Mouse (Mus musculus): ENCODE data around the gene Tspo2.
"Not testable (repeated sequence)": the region's sequence is repeated elsewhere in the genome, so short reads cannot be mapped to it uniquely, and the experiment has no call there.

Tspo2 gene

DNA sequence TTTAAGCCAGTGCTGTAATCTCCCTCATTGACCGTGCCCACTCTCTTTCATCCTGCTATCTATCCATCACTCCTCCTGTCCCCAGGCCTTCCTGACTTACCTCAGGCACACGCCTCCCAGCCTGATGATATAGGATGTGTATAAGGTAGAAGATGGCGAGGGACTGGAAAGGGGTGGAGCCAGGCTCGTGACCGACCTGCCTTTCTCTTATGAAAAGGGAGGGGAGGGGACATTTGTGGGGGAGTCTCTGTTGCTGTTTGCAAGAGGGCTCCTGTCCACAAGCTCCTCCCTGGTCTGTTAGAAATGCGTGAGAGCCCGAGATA is at the start of gene Tspo2:
Tspo2 (minus strand) TSS at position 170 of the 323 bp plus-strand sequence.
- peak; percentile 39 for DNase-seq (ENCODE audit: low read depth, low spot score)

DNA sequence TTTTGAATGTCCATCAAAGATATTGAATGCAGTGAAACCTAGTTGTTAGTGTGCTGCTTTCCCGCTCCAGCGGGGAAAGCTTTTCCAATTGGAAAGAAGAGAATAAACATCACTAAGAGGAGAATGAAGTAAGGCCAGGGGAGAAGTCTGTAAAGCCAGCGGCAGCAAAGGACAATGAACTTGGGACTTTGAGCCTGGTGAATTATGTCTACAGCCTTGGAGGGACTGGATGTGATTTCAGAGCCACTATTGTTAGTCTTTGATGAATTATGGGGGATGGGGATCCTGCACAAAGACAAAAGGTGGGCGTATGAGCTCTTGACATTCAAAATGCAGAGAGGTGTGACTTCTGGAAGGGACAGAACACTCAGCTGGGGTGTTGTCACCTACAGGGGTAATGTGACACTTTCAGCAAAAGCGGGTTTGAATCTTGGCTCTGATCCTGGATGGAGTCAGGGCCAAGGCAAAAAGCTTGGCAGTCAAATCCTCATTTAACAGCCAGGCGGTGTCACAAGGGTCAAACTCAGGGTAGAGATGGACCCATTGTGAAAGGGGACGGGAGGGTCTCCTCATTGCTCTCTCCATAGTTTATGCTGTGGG is 49.6 kb upstream of the Tspo2 start:
- peak; percentile 58 for DNase-seq (ENCODE audit: low read depth, low spot score)

DNA sequence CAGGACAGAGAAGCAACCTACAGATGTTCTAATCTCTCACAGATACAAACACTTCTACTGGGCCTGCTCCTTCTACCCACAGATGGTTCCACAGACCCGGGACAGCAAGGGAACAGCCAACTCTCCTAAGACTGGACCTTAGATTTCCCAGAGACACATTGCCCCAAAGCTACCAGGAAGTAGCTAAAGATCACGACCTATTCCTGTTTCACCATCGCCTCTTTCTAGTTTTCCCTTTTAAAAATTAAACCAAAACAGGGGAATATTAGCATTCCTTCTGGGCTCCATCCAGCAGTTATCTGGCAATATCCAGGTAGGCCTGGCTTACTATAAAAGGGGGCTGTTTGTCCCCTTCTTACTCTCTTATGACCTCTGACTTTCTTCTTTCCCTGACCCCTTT is 46.7 kb upstream of the Tspo2 start:
- no peak for DNase-seq (ENCODE audit: low read depth, low spot score)

DNA sequence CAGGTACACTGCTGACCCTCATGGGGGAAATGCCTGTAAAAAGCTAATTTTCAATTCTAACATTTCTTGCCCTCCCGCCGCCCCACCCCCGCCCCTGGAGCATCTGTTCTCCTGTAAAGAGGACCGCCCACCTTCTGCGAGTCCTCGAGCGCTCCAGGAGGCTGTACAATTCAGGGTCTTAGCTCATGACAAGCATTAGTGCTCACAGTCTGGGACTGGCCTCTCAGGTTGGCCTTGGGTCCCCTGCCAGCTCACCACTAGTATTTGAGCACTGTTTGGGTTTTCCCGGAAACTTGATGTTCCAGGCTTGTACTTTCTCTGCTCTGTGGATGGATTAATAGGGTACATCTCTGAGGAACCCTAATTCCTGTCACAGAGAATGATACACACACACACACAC is 42.7 kb upstream of the Tspo2 start:
- peak; percentile 25 for DNase-seq (ENCODE audit: low read depth, low spot score)

DNA sequence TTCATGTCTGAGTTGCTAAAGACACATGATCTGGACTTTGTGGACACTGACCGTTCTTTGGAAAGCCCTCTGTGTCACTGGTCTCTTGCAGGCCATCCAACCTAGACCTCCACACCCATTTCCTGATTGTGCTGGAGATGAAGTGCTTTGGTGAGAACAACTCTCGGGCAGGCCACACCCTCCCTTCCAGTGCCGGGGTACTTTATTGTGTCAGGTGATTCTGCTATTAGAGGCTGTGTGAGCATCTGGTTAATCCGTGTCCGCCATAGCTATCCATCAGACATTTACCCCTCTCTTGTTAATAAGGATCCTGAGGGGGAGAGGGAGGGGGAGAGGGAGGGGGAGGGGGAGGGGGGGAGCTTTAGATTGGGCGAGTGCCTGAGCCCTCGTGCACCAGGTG is 42.3 kb upstream of the Tspo2 start:
- peak; percentile 81 for DNase-seq (ENCODE audit: low read depth, low spot score)

DNA sequence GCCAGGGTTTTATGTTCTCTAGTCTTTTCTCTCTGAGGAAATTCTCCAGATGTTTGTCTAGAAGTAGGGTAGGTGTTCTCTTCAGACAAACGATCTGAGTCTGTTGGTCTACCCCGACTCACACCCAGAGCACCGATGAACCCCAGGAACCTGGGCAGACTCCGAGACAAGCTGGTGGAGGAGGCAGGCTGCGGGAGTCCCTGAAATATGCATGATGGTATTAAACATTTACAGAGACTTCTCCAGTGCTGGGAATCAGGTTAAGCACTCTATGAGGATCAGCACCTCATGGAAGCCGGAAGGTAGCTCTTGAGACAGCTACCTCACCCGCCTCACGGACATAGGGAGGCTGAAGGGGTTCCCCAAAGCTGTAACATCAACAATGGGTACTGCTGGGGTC is 41.3 kb upstream of the Tspo2 start:
- DNase-seq (ENCODE audit: low read depth, low spot score) = no peak

DNA sequence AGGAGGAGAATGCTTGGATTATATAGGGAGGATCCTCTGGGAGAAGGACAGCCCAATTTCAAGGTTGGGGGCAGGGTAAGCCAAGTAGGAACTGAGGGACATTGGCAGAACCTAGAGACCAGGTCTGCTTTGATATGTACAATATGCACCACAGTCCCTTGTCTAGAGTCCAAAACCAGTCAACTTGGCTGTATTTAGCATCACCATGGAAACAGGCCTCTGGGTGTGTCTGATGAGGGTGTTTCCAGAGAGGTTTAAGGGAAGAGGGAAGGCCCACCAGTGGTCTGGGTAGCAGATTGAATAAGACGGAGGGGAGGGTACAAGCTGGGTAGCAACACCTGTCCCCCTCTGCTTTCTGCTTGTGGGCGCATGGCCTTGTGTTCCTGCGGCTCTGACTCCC is 38.1 kb upstream of the Tspo2 start:
- DNase-seq (ENCODE audit: low read depth, low spot score) = peak; percentile 66

DNA sequence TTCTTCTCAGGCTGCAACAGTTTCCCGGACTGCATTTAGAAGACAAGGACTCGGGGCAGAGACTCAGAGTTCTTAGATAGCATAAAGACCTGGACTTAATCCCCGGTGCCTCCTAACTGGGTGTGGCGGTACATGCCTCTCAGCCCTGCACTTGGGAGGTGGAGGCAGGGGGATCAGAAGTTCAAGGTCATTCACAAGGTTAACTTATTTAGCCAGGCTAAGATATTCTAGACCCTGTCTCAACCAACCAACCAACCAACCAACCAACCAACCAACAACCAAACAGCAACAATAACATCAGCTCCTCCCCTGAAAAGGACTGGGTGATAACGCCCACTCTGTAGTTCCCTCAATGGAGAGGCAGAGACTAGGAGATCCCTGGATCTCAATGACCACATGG is 32.9 kb upstream of the Tspo2 start:
- peak; percentile 62 for DNase-seq (ENCODE audit: low read depth, low spot score)

DNA sequence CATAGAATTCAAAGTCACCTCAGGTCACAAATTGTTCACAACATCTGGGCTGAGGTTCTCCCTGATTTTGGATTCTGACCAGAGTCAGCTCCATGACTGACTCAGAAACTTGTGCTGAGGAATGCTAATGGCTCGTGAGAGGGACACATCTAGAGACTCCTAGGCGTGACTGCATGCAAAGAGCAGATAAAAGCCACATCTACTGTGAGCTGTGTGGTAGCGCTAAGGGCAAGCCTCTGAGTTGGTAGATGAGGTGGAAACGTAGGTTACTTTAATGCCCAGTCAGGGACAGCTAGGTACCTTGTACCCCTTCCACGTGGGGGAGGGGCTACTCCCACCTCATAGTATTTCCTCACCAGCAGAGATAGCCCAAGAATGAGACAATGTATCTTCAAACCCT is 32.4 kb upstream of the Tspo2 start:
- DNase-seq (ENCODE audit: low read depth, low spot score) = no peak

DNA sequence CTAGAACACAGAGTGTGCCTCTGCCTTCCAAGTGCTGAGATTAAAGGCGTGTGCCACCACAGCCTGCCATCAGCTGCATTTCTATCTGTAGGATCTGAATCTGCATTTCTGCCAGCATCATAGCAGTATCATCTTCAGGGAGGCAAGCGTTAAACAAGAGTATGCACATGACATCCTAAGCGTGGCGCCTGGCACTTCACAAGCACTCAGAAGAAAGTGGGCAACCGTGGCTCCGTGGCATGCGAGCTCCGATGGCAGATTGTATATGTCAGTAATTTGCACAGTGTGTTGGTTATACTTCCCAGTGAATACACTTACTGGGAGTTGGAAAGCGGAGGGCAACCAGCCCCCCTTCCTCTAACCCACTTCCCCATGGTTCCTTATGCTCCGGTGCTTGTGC is 28.6 kb upstream of the Tspo2 start:
- no peak for DNase-seq (ENCODE audit: low read depth, low spot score)

DNA sequence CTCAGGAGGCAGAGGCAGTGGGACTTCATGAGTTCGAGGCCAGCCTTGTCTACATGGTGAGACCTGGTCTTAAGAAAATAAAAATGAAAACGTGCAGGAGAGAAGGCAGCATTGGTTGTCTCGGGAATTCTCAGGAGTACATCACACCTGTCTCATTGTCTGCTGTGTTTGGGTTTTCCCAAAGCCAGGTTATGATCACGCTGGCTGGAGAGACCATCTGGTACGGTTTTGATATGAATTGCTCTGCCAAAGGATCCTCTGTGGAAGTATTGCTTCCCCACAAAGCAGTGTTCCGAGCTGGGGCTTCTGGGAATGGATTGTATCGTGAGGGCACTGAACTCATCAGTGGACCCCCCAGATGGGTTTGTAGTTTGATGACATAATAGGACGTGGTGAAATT is 24.1 kb upstream of the Tspo2 start:
- no peak for DNase-seq (ENCODE audit: low read depth, low spot score)

DNA sequence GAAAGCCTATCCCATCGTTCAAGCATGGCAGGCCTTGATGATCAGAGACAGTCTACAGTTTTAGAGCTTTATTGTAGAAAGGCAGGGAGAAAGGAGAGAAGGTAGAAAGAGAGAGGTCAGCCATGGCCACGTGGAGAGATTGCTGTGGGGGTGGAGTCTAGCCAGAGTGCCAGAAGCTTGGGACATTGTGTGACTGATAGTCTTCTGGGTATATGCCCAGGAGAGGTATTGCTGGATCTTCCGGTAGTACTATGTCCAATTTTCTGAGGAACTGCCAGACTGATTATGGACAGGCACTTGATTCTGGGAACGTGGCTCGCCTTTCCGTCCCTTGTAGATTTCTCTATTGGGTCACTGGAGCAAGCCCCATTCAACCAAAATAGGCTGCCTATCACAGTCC is 23.0 kb upstream of the Tspo2 start:
- DNase-seq (ENCODE audit: low read depth, low spot score) = not testable (repeated sequence)

DNA sequence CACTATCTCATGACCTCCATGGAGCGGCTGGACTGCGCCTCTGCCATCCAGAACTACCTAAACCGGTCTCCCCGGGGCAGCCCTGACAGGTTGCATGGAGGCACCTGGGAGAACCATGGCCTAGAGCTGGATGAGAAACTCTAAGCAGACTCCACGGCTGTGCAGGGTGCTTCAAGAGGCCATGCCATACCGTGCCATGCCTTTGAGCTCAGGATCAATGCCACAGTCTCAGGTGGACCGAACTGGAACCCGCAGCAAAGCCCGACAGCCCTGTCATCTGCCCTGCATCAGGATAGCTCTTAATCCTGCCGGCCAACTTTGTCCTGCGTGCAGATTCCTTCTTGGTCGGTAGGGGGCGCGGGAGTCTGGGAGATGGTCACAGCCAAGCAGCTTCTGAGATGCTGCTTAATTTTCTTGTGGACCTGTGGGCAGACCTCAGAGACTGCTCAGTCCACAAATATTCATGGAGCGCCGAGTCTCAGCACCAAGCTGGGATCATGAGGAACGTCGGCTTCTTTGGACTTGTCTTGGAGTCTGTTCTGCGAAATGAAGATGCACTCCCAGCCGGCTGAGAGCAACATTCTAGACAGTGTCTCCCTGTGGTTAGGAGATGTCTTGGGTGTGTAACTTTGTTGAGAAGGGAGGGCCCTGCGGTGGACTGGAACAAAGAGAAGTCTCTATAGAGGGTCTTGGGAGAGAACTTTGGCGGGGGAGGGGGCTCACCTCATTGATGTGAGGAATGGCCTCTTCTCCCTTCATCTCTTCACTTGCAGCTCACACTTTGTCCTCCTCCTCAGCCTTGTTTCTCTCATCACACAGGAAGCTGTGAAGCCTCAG is 16.3 kb upstream of the Tspo2 start:
- peak; percentile 88 for DNase-seq (ENCODE audit: low read depth, low spot score)

DNA sequence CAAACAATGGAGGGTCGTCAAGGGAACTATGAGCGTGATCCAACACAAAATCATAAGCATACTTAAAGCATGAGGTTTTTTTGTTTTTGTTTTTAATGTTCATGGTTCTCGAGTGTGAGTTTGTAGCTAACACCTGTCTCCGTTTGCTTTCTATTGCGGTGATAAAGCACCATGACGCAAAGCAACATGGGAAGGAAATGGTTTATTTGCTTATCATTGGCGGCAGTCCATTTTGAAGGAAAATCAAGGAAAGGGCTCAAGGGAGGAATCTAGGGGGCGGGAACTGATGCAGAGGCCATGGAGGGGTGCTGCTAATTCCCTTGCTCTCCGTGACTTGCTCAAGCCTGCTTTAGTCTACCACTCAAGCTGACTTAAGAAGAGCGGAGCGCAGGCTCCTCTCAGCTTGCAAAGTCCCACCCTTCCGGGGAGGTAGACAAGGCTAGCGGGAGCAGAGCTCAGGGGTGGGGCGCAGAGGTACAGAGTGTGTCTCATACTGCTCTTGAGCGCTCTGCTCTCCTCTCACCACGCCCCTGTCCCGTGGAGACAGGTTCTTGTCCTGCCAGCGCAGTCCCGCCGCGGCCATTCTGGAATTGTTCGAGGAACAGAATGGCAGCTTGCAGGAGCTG is 15.6 kb upstream of the Tspo2 start:
- peak; percentile 65 for DNase-seq (ENCODE audit: low read depth, low spot score)

DNA sequence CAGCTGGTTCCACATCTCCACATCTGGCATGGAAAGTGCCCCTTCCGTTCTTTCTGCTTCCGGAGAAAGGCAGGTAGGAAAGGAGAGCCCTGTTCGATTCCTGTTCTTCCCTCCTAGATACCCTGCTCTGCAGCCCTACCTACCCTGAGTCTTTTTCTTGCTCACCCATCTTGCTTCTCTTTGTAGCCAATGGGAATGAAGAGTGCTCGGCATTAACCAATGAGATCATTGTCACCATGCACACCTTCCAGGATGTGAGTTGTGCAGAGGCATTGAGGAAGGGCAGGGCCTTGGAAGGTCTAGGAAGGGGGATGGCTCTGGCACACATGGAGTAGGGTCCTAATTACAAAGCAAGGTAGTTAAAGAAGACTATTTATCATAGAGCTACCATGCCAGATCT is 12.1 kb upstream of the Tspo2 start:
- no peak for DNase-seq (ENCODE audit: low read depth, low spot score)

DNA sequence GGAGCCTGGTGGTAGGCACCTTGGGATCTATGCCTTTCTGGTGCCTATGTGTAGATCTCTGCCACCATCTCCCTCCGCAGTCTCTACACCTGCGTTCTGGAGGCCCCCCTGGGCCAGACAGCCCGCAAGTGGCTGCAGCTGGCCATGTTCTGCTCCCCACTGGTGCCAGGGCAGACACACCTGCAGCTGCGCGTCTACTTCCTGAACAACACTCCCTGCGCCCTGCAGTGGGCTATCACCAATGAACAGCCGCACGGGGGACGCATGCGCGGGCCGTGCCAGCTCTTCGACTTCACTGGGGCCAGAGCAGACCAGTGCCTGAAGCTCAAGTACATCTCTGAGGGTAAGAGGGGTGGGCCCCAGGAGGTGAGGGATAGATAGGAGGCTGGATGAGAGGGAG is 10.8 kb upstream of the Tspo2 start:
- no peak for DNase-seq (ENCODE audit: low read depth, low spot score)

DNA sequence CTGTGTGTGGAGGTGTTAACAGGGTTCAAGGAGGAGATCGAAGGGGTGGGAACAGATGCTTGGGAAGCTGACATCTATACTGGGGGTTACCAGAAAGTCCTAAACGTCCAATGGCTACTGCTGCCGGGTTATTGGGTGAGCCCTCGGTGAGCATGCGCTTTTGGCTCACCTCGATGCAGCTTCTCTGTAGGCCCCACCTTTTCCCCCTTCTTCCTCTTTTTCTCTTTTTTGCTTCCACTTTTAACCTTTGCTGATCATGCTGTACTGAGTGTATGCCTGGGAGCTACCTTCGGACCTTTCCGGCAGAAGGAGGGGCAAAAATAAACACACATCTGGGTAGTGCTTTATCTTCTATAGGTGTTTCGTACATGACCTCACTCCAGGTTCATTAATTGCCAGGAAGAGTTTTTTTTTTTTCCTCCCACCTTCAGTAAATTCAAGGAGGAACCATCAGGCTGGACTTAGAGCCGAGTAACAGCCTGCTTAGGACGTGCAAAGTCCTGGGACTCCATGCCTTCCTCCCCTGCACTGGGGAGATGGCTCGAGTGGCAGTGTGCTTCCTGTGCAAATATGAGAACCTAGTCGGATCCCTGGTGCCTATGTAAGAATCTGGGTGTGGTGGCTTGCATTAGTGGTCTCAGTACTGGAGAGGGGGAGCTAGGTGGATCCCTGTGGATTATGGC is 6.8 kb upstream of the Tspo2 start:
- DNase-seq (ENCODE audit: low read depth, low spot score) = no peak

DNA sequence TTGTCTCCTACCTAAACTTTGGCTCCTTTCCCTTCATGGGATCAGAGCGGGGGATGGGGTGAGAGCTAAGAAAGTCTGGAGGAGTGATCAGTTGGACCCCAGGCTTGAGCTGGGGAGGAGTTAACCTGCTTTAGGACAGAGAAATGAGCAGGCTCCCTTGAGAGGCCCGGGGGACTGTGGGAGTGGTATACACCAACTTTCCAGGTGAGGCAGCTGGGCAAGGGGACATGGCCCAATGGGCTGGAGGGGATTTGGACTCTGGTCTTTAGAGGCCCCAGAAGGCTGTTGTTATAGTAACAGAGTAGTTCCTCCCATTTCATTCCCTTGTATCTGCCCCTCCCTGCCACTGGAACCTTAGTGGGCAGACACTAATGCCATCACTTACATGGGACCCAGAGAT is 4.6 kb upstream of the Tspo2 start:
- DNase-seq (ENCODE audit: low read depth, low spot score) = no peak

DNA sequence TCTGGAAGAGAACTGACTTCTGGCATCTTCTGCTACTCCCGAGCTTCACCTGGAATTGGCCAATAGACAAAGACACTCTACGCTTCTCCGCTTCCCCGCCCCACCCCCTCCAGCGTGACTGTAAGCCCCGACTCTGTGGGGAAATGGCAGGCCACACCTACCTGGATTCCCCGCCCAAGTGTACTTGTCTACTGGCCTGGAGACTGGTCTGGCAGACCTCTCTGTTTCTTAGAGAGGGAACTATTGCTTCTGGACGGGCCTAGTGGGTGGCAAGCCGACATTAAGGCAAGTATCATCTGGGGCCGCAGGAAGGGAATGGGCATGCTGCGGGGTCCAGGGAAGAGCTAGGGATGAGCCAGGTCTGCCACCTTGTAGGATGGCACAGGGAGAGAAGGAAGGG is 3.4 kb upstream of the Tspo2 start, which contains the start of gene Unc5cl:
Unc5cl (plus strand) TSS at position 214 of the 400 bp plus-strand sequence.
- DNase-seq (ENCODE audit: low read depth, low spot score) = peak; percentile 91

DNA sequence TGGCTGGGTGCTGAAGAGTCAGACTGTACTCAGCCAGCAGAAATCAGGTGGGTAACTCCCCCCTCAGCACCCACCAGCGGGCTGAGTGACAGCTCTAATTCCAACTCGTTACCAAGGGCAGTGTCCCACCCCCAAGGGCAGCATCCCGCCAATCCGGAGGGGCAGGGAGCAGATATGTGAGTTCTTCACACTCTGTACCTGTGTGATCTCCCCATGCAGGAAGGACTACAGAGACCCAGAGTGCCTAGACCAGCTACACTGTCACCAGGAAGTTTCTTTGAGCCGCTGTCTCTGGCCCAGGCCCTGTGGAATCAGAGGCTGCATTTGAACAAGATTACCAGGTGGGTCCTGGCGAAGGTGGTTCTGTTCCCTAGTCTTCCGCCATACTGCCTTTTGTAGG is 2.9 kb upstream of the Tspo2 start:
- peak; percentile 46 for DNase-seq (ENCODE audit: low read depth, low spot score)

DNA sequence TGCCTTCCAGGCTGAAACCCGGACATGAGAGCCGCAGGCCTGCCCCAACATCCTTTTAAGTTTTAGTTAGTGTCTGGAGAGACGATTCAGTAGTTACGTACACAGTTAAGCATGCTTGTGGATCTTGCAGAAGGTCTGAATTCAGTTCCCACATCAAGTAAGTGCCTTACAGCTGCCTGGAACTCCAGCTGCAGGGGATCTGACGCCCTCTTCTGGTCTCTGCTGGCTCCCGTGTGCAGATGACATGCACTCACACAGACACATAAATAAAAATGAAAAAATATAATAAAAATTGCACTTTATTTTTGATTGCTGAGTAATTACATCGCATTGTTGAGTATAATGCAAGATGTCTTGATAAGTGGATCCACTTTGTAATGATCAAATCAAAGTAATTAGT is 2.2 kb upstream of the Tspo2 start:
- no peak for DNase-seq (ENCODE audit: low read depth, low spot score)

DNA sequence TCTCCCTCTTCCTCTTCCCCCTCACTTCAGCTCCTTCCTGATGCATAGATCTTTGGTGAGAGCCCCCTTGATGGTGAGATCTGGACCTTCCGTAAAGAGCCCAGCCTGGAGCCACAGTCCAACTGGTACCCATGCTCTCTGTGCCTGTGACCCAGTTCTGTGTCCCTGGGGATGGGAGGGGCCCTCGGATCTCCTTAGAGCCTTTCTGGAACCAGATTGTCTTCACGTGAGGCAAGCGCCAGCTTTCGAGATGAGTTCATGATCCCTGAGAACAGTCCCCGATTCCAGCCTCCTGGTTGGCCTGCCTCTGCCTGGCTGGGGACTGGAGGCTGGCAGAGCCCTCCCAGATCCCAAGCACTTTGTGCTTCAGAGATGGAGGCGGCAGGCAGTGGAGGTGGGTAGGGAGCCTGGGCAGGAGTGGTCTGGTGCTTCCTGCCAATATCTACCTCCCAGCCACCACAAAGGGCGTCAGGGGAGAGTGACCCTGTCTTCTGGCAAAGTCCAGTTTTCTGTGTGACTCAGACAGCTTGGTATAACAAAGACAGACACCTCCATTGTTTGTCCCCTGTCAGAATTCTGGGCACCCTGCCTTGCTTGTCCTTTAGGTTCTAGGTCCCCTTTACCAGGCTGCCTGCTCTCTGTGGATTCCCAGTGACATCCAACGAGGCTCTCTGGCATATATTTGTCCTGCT is 577 bp upstream of the Tspo2 start:
- no peak for DNase-seq (ENCODE audit: low read depth, low spot score)
